Mouse (Mus musculus): Measurements from ENCODE around the gene Tmem200c. TPM values are rescaled to one million over a fixed set of nuclear protein-coding genes. Genes with fewer than 3 reads are reported as not detected.

The Tmem200c gene
- polyA plus RNA-seq, 1 experiment from 2014 or later = 0.35 TPM

Other genes with a start within 250 kb of the Tmem200c start
- 53.7 and 55.1 TPM in 2 replicates for gene Epb41l3, start 249.1 kb downstream of the Tmem200c start, polyA plus RNA-seq (2015; fragmentation: Nextera tagmentation; extraction: Ambion mirVana)